Mouse (Mus musculus) hindbrain, embryonic 12.5 days (tissue): ENCODE measurements around the gene Pds5b. TPM values are rescaled to one million over a fixed set of nuclear protein-coding genes. Genes with fewer than 3 reads are reported as not detected.
"Not testable (repeated sequence)": the region's sequence is repeated elsewhere in the genome, so short reads cannot be mapped to it uniquely, and the experiment has no call there.

ENCODE experiments used
- ATAC-seq: fragments of 200-750 bp; cut with Nextera tagmentation; 2 replicates; pipeline ENCODE4 v1.8.0; 2017; ENCODE audit warnings: moderate TSS enrichment; ENCODE audit not compliant: low FRiP score
- H3K27ac ChIP-seq: fragments of 300-500 bp; sonication (generic); 2 replicates; pipeline ENCODE4 v1.5.1; 2016; ENCODE audit warnings: mild to moderate bottlenecking
- H3K27me3 ChIP-seq: fragments of 300-500 bp; sonication (generic); 2 replicates; pipeline ENCODE4 v1.6.1; 2016; ENCODE audit warnings: mild to moderate bottlenecking
- H3K36me3 ChIP-seq: fragments of 300-500 bp; sonication (generic); 2 replicates; pipeline ENCODE4 v1.6.1; 2016; ENCODE audit warnings: mild to moderate bottlenecking
- H3K4me1 ChIP-seq: fragments of 300-500 bp; sonication (generic); 2 replicates; pipeline ENCODE4 v1.6.1; 2016
- H3K4me2 ChIP-seq: fragments of 300-500 bp; sonication (generic); replicated peaks from 2 replicates; pipeline ENCODE4 v1.6.1; 2016; ENCODE audit warnings: mild to moderate bottlenecking
- H3K4me3 ChIP-seq: fragments of 300-500 bp; sonication (generic); 2 replicates; pipeline ENCODE4 v1.5.1; 2016; ENCODE audit warnings: mild to moderate bottlenecking
- H3K9ac ChIP-seq: fragments of 300-500 bp; sonication (generic); 2 replicates; pipeline ENCODE4 v1.6.1; 2016; ENCODE audit warnings: mild to moderate bottlenecking, moderate library complexity
- H3K9me3 ChIP-seq: fragments of 300-500 bp; sonication (generic); replicated peaks from 2 replicates; pipeline ENCODE4 v1.6.1; 2016; ENCODE audit warnings: mild to moderate bottlenecking
- WGBS: fragments of 180-500 bp; shearing (Covaris S2); methylation state at CpG from one replicate; pipeline ENCODE4 v1.1.7; 2016; 5-methylcytosine and 5-hydroxymethylcytosine counted together
- polyA plus RNA-seq: library from polyadenylated mRNA; unstranded; fragments of >200 nt; fragmentation: Nextera tagmentation; extraction: Ambion mirVana; gene quantifications from 2 replicates; pipeline ENCODE4 v1.2.1, GENCODE M21; 2016

Pds5b gene
- polyA plus RNA-seq, 1 experiment from 2014 or later = 38.6 TPM

DNA sequence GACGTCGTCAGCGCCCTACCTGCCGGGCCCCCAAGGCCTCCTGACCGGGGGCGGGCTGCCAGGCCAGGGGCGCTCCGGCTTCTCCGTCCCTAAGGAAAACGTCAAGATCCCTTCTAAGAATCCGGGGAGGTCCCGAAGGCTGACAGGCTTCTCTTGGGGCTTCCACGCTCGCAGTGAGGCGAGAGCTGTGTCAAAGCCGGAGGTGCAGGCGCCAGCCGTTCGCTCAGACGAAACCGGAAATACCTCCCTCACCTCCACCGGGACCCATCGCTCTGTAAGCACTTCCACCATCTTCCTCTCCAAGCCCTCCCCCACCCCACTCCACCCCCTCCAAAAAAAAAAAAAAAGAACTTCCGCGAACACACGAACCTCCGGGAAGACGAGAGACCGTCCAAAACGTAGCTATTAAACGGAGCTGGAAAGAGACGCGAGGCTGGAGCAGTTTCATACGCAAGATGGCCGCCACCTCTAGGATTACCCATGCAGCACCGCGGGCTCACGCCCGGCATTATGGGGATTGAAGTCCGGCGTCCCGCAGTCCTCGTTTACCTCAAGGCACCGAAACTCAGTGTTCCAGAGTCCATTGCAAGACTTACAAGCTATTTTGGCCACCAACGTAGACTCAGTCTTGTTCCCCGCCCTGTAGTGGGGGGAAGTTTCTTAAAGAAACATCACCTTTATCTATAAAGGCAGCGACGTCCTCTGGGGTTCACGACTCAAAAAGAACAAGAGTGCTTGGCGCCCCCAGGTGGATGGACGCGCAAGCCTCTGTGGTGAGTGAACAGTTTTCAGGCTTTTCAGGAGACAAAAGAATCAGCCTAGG, 8.2 kb upstream of the Pds5b start:
- Histone ChIP-seq H3K9me3 (no peaks in the 10 kb centered on the region), H3K27me3 (no peaks in the 10 kb centered on the region), H3K4me3 (peak overlapping the region; percentile 94), H3K4me1 (peaks cover 8% of the 10 kb centered on the region), H3K4me2 (peak overlapping the region; percentile 71), H3K9ac (peak overlapping the region; percentile 85), H3K36me3 (peaks cover 13% of the 10 kb centered on the region), H3K27ac (peak overlapping the region; percentile 94)
- peak; percentile 98 for ATAC-seq
- WGBS = under 1% methylated on average over 52 of the region's 52 CpGs

DNA sequence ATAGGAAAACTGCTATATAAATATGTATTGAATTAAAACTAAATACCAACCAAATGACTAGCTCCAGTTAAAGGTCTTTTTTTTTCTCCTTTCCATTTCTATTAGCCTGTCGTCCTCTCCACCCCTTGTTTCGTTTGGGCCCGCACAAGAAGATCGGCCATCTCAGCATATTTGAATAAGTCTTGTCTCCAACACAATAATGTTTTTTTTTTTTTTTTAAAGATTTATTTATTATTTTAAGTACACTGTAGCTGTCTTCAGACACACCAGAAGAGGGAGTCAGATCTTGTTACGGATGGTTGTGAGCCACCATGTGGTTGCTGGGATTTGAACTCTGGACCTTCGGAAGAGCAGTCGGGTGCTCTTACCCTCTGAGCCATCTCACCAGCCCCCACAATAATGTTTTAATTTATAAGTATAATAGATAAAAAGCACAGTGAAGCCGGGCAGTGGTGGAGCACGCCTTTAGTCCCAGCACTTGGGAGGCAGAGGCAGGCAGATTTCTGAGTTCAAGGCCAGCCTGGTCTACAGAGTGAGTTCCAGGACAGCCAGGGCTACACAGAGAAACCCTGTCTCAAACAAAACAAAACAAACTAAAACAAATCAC, 7.3 kb upstream of the Pds5b start, which contains the start of gene N4bp2l2:
N4bp2l2 (minus strand) TSS at position 51 of the 607 bp plus-strand sequence.
- H3K4me3 ChIP-seq = peak within 1 kb of the TSS; percentile 94
- H3K36me3 ChIP-seq = peaks cover 11% of the 10 kb centered on the region
- H3K9ac ChIP-seq = peak within 1 kb of the TSS; percentile 85
- H3K9me3 ChIP-seq, H3K4me1 ChIP-seq, ATAC-seq, H3K27me3 ChIP-seq: not testable (repeated sequence)
- H3K4me2 ChIP-seq = peak within 1 kb of the TSS; percentile 71
- 91% methylated on average over 9 of the region's 9 CpGs for WGBS
- peak within 1 kb of the TSS; percentile 94 for H3K27ac ChIP-seq

DNA sequence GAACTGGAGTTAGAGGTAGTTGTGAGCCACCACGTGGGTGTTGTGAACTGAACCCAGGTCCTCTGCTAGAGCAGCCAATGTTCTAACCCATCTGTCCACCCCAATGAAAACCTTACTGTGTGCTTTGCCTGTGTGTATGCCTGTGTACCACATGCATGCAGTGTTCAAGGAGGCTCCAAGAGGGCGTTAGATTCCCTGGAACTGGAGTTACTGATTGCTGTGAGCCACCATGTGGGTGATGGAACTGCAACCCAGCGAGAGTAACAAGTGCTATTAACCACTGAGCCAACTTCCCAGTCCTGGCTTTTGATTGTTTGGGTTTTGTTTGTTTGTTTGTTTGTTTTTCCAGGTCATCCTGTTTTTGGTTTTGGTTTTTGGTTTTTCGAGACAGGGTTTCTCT, 4.8 kb upstream of the Pds5b start:
- H3K9me3 ChIP-seq = no peaks in the 10 kb centered on the region
- H3K4me2 ChIP-seq = no peak overlapping the region
- no peaks in the 10 kb centered on the region; the same call in 1 of the 2 replicates for H3K4me1 ChIP-seq
- no peak overlapping the region for H3K27ac ChIP-seq
- no peaks in the 10 kb centered on the region for H3K27me3 ChIP-seq
- no peaks in the 10 kb centered on the region for H3K36me3 ChIP-seq
- H3K4me3 ChIP-seq = no peak overlapping the region
- no peak overlapping the region for H3K9ac ChIP-seq
- ATAC-seq = no peak
- 60% methylated on average over 4 of the region's 4 CpGs for WGBS

DNA sequence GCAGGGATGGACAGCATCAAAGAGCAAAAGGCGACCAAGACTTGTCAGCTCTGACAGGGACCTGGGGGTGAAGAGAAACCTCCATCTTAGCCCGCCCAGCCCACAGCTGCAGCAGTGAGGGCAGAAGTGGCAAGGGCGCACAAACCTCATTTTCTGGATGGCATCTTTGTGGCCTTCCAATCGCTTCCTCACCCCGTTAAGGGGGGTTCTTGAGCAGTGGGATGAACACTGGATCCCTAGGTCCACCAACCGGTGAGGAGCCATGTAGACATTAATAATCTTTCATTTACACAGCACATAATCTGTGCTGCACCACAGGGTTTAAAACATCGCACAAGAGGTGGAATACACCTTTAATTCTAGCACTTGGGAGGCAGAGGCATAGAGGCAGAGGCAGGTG, 1.2 kb upstream of the Pds5b start:
- no peak overlapping the region for H3K4me3 ChIP-seq
- H3K9me3 ChIP-seq = no peaks in the 10 kb centered on the region
- H3K4me1 ChIP-seq = peaks cover 16% of the 10 kb centered on the region
- no peak for ATAC-seq
- 86% methylated on average over 7 of the region's 7 CpGs for WGBS
- no peak overlapping the region for H3K9ac ChIP-seq
- H3K27ac ChIP-seq = no peak overlapping the region
- H3K36me3 ChIP-seq = no peaks in the 10 kb centered on the region
- H3K27me3 ChIP-seq = no peaks in the 10 kb centered on the region
- H3K4me2 ChIP-seq = no peak overlapping the region

DNA sequence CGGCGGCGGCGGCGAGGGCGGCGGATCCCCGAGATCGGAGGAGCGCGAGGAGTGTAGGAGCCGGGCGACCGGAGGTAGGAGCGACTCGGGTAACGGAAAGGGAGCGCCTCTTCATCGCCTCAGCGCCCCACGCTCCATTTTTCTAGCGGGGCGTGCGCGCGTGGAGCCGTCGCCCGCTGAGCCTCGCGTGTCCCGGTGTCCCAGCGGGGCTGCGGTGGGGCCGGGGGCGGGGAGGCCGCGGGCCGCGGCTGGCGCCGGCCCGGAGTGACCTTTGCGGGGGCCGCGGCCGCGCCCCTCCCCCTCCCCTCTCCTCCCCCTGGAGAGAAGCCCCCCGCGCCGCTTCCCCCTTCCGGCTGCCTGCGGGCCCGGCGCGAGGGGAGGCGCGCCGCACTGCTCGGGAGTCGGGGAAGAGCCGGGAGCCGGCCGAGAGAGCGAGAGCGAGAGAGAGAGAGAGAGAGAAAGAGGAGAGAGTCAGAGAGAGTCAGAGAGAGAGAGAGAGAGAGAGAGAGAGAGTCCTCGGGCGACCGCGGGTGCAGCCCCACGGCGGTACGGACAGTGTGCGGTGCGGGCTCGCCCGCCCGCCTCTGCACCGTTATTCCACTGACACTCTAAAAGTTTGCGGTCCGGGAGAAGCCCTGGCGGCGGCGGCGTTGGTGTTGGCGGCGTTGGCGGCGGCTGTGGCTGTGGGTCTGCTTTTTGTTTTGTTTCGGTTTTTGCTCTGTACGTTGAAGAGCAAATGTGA, 512 bp downstream of the Pds5b start:
- peak overlapping the region; percentile 99 for H3K27ac ChIP-seq
- H3K36me3 ChIP-seq = no peaks in the 10 kb centered on the region
- H3K9me3 ChIP-seq = no peaks in the 10 kb centered on the region
- H3K9ac ChIP-seq = peak overlapping the region; percentile 96
- no peaks in the 10 kb centered on the region for H3K27me3 ChIP-seq
- peaks cover 16% of the 10 kb centered on the region for H3K4me1 ChIP-seq
- H3K4me2 ChIP-seq = peak overlapping the region; percentile 63
- WGBS = 0% methylated on average over 41 of the region's 91 CpGs
- peak overlapping the region; percentile 89 for H3K4me3 ChIP-seq
- ATAC-seq = peak; percentile 77

DNA sequence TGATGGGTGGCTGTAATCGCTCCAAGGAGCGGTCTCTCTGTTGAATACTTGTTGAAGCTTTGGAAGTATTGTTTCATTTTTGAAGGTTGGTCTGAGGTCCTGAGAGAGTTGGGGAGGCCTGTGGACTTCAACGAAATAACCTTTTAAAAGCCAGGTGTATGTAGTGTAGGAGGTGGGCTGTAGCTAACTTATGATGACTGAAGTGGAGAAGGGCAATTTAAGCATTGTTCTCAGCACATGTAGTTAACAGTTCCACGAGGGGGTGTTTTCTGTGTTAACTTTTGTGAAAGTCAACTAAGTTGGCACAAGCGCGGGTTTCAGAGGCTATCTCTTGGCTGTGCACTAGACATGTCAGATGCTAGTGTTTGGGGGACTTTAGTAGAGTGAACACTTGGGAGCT, 1.3 kb downstream of the Pds5b start:
- peaks cover 16% of the 10 kb centered on the region for H3K4me1 ChIP-seq
- no peaks in the 10 kb centered on the region for H3K9me3 ChIP-seq
- H3K27ac ChIP-seq = no peak overlapping the region
- ATAC-seq = no peak
- H3K4me2 ChIP-seq = peak overlapping the region; percentile 63
- no peaks in the 10 kb centered on the region for H3K27me3 ChIP-seq
- H3K36me3 ChIP-seq = no peaks in the 10 kb centered on the region
- H3K4me3 ChIP-seq = peak overlapping the region; percentile 89
- peak overlapping the region; percentile 96 for H3K9ac ChIP-seq
- WGBS = 48% methylated on average over 6 of the region's 6 CpGs

DNA sequence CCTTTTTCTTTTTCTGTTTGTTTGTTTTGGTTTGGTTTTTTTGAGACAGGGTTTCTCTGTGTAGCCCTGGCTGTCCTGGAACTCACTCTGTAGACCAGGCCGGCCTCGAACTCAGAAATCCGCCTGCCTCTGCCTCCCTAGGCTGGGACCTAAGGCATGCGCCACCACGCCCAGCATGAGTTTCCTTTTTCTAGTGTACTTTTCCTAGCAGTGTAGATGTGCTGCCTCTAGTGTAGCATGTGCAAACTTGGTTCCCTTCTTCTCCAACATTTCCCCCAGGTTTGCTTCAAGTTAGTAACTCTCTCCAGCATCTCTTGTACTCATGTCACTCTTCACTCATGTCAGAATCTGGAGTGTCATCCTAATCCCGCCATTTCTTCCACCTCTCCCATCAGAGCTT, 9.3 kb downstream of the Pds5b start:
- H3K4me1 ChIP-seq, ATAC-seq, H3K4me3 ChIP-seq, H3K9me3 ChIP-seq, H3K27ac ChIP-seq, H3K36me3 ChIP-seq, H3K4me2 ChIP-seq, H3K9ac ChIP-seq, H3K27me3 ChIP-seq: not testable (repeated sequence)
- 91% methylated on average over 6 of the region's 6 CpGs for WGBS

DNA sequence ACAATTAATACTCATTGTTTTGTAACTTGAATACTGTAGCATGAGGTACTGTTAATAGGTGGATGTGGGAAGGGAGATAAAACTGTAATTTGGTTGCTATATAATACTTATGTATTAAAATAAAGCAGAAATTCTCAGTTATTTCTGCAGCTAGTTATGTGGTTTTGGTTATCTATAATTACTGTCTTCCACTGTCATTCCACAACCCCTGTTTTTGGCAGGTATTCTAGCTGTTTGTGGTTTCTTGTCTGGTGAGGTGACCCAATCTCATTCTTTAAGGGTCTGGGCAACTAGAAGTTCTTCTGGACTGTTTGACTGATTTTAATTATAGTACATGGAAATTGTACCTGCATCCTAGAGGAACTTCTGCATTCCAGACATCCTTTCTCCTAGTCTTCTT, 17.1 kb downstream of the Pds5b start:
- no peak overlapping the region for H3K27ac ChIP-seq
- peaks cover 7% of the 10 kb centered on the region for H3K36me3 ChIP-seq
- no peaks in the 10 kb centered on the region for H3K4me1 ChIP-seq
- H3K4me3 ChIP-seq = no peak overlapping the region
- H3K9me3 ChIP-seq = peaks cover 5% of the 10 kb centered on the region; the same call in 1 of the 2 replicates
- no peak overlapping the region for H3K9ac ChIP-seq
- no peak overlapping the region for H3K4me2 ChIP-seq
- H3K27me3 ChIP-seq = no peaks in the 10 kb centered on the region
- ATAC-seq = no peak

DNA sequence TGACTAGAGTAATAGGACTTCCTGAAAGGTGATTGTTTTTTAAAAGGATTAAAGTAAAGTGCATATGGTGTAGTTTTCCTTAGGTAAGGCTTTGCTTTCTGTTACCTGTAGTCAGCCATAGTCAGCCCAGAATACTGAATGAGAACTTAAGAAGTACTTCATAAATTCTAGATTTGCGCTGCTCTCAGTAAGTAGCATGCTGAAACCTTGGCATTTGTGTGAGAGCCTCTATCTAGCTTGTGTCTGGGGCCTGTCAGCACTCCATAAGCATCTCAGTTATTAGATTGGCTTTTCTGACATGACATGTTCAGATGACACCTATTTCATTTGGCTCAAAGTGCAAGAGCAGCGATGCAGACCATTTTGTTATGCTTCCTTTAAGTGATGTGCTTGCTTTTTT, 19.7 kb downstream of the Pds5b start:
- Histone ChIP-seq H3K4me1 (no peaks in the 10 kb centered on the region), H3K27ac (no peak overlapping the region), H3K4me2 (no peak overlapping the region), H3K36me3 (peaks cover 11% of the 10 kb centered on the region), H3K4me3 (no peak overlapping the region), H3K9ac (no peak overlapping the region), H3K9me3 (peaks cover 5% of the 10 kb centered on the region; the same call in 1 of the 2 replicates), H3K27me3 (no peaks in the 10 kb centered on the region)
- no peak for ATAC-seq
- 90% methylated on average over 2 of the region's 2 CpGs for WGBS

DNA sequence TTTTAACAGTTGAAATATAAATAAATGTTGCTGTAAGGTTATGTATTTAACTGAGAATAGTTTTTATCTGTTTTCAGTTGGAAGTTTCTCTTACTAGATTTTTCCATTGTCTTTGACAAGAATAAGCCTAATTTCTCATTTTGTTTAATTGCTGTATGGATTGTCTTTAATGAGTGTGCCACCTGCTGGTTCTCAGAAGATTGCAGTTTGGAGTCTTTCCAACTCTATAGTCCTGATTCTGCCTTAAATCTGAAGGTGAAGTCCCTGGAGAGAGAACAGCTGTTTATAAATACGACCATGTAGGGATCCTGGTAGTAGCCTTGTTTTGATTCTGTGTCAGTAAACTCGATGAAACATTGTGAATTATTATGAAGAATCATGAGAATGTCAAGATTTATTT, 29.2 kb downstream of the Pds5b start:
- no peak overlapping the region for H3K9ac ChIP-seq
- 92% methylated on average over 2 of the region's 2 CpGs for WGBS
- no peak for ATAC-seq
- H3K4me2 ChIP-seq = no peak overlapping the region
- H3K27me3 ChIP-seq = no peaks in the 10 kb centered on the region
- H3K36me3 ChIP-seq = no peaks in the 10 kb centered on the region; the same call in 1 of the 2 replicates
- H3K4me3 ChIP-seq = no peak overlapping the region
- H3K9me3 ChIP-seq = no peaks in the 10 kb centered on the region; the same call in 1 of the 2 replicates
- H3K27ac ChIP-seq = no peak overlapping the region
- no peaks in the 10 kb centered on the region for H3K4me1 ChIP-seq

DNA sequence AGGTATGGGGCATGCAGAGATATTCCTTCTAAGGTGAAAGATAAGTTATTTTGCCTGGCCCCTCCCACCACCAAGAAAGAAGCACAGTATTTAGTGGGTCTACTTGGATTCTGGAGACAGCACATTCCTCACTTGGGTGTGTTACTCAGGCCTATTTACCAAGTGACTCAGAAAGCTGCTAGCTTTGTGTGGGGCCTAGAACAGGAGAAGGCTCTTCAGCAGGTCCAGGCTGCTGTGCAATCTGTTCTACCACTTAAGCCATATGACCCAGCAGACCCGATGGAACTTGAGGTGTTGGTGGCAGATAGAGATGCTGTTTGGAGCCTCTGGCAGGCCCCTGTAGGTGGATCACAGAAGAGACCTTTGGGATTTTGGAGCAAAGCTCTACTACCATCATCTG, 33.1 kb downstream of the Pds5b start:
- H3K27ac ChIP-seq, H3K4me3 ChIP-seq, H3K36me3 ChIP-seq, H3K9ac ChIP-seq, H3K4me2 ChIP-seq, H3K9me3 ChIP-seq, H3K4me1 ChIP-seq, H3K27me3 ChIP-seq, ATAC-seq: not testable (repeated sequence)
- WGBS = 94% methylated on average over 1 of the region's 1 CpGs

DNA sequence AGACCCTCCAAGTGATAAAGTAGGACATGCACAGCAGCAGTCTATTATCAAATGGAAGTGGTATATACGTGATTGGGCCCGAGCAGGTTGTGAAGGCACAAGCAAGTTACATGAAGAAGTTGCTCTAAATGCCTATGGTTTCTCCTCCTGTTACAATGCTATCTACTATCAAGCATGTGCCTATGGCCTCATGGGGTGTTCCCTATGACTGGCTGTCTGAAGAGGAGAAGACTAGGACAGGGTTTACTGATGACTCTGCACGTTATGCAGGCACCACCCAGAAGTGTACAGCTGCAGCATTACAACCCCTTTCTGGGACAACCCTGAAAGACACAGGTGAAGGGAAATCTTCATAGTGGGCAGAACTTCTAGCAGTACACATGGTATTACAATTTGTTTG, 33.6 kb downstream of the Pds5b start:
- 90% methylated on average over 3 of the region's 3 CpGs for WGBS
- not testable (repeated sequence) for ATAC-seq, H3K27me3 ChIP-seq, H3K27ac ChIP-seq, H3K9me3 ChIP-seq, H3K4me3 ChIP-seq, H3K9ac ChIP-seq, H3K4me2 ChIP-seq, H3K4me1 ChIP-seq, H3K36me3 ChIP-seq
